Mouse (Mus musculus): ENCODE measurements around the gene Dscaml1. TPM values are rescaled to one million over a fixed set of nuclear protein-coding genes. Genes with fewer than 3 reads are reported as not detected.

Gene Dscaml1
- polyA plus RNA-seq, 1 experiment from 2014 or later: 2.3 TPM

DNA sequence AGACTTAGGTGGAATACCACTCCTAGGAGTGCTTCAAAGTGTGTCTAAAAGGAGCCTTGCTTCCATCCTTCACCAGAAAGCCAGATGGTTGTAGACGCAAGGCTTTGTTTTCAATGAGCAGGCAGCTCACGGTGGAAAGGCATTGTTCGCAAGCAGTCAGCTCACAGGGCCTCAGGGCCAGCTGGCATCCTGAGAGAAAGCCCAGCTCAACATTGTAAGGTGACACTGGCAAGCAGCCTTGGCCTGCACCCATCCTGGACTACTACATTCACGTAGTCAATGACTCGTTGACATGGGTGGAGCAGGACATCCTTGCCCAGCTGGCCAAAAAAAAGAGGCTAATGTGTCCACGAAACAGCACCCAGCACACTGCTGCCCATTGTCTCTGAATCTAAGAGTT lies 134.6 kb downstream of the Dscaml1 start:
- Histone ChIP-seq H3K9me3 (replicated peaks) (no peaks in the 10 kb centered on the region), H3K27me3 (no peaks in the 10 kb centered on the region), H3K4me3 (no peak overlapping the region), H3K27ac (no peak overlapping the region), H3K36me3 (no peaks in the 10 kb centered on the region), H3K4me1 (0 out of 2 replicates have a peak, but pooled peaks cover 1% of the 10 kb centered on the region), H3K9ac (no peak overlapping the region), H3K4me2 (replicated peaks) (no peak overlapping the region)
- WGBS: 52% methylated on average over 6 of the region's 6 CpGs
- no peak for ATAC-seq (ENCODE audit: low FRiP score)

DNA sequence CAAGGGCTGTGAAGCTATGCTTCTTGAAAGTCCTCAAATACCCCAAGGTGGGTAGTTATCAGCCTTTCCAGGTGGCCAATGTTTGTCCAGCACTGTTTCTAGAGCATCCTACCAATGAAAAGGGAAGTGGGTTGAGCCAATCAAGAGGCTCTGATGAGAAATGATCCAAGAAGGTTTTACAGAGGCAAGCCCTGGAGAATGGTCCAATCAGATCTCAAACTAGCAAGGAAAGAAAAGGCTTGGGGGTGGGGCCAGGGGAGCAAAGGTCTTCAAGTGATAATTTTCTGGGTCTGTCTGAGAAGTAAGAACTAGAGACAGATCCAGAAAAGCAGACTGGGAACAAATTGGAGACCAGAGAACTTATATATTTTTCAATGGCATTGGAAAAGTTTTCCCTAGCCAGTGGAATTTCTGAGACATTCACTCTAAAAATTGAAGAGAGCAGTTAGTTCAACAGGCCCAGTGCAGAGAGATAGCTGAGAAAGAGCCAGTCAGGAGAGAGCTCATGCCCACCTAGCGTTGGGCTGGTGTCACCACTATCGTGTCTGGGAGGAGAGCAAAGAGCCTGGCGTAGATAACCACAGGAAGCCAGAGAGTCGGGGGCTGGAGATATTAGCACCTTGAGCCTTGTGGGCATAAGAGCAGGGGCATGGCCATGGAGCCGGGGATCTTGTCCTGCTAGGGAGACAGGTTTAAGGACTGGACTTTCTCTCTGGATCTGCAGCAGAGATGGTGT lies 140.6 kb downstream of the Dscaml1 start:
- no peaks in the 10 kb centered on the region for H3K4me1 ChIP-seq
- no peaks in the 10 kb centered on the region; the same call in 1 of the 2 replicates for H3K27me3 ChIP-seq
- WGBS: 90% methylated on average over 5 of the region's 5 CpGs
- no peak for ATAC-seq (ENCODE audit: low FRiP score)
- no peak overlapping the region for H3K27ac ChIP-seq
- H3K4me3 ChIP-seq: no peak overlapping the region
- no peaks in the 10 kb centered on the region for H3K36me3 ChIP-seq
- no peak overlapping the region for H3K4me2 ChIP-seq (replicated peaks)
- H3K9ac ChIP-seq: no peak overlapping the region
- H3K9me3 ChIP-seq (replicated peaks): no peaks in the 10 kb centered on the region

GRCm38 (mm10) chr9:45569680-45570079 lies 143.3 kb downstream of the Dscaml1 start:
- H3K36me3 ChIP-seq: no peaks in the 10 kb centered on the region
- no peak overlapping the region for H3K4me2 ChIP-seq (replicated peaks)
- H3K27me3 ChIP-seq: no peaks in the 10 kb centered on the region; the same call in 1 of the 2 replicates
- H3K27ac ChIP-seq: no peak overlapping the region
- no peak overlapping the region for H3K4me3 ChIP-seq
- ATAC-seq (ENCODE audit: low FRiP score): no peak
- H3K4me1 ChIP-seq: peaks cover 8% of the 10 kb centered on the region; the same call in 1 of the 2 replicates
- WGBS: 73% methylated on average over 3 of the region's 3 CpGs
- no peak overlapping the region for H3K9ac ChIP-seq
- no peaks in the 10 kb centered on the region for H3K9me3 ChIP-seq (replicated peaks)

DNA sequence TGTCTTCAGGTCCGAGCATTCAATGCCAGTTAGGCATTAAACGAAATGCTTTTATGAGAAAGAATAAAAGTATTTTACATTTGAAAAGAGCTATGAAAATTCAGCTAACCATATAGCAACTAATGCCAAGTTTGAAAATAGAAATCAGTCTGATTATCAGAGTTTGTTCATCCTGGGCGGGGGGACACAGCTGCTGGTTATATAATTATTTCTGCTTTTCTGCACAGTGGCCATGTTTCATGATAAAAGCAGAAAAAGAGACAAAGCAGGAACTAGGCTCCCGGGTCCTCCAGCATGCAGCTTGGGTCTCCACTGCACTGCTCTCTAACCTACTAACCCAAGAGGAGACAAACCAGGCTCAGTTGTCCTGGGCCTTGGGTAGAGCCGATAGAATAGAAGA lies 143.9 kb downstream of the Dscaml1 start:
- Histone ChIP-seq H3K9me3 (replicated peaks) (no peaks in the 10 kb centered on the region), H3K27ac (no peak overlapping the region), H3K4me2 (replicated peaks) (no peak overlapping the region), H3K9ac (no peak overlapping the region), H3K4me3 (no peak overlapping the region), H3K4me1 (peaks cover 8% of the 10 kb centered on the region; the same call in 1 of the 2 replicates), H3K36me3 (no peaks in the 10 kb centered on the region), H3K27me3 (no peaks in the 10 kb centered on the region; the same call in 1 of the 2 replicates)
- 81% methylated on average over 5 of the region's 5 CpGs for WGBS
- no peak for ATAC-seq (ENCODE audit: low FRiP score)

DNA sequence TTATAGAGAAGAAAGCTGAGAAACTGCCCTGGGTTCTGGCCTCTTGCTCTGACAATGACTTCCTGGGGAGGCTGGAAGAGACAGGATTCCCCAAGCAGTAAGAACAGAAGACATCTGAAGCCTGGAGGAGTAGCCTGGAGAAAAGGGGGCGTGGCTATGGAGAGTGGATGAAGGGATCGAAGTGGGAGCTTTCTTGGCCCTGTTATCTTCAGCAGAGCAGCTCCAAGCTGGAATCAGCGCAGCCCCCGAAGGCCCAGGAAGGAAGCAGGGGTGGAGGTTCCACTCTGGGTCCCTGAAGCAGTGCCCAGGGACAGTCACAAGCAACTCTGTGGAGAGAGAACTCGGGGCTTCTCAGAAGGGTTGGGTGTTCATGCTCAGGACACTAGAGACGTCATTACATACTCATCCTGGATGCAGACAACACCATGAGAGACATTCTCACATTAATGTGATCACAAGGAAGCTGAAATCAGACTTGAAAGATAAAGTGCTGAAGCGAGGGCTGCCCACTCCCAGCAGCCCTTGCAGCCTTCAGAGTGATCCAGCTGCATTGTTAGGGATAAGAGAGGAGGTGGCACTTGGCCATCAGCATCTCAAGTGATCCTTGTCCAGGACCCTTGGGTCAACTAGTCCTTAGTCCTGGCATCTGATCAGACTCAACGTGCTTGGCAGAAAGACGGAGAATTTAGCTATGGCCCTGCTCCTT lies 146.5 kb downstream of the Dscaml1 start:
- WGBS: 46% methylated on average over 9 of the region's 9 CpGs
- Histone ChIP-seq H3K4me1 (peaks cover 8% of the 10 kb centered on the region; the same call in 1 of the 2 replicates), H3K9me3 (replicated peaks) (no peaks in the 10 kb centered on the region), H3K4me2 (replicated peaks) (no peak overlapping the region), H3K27me3 (no peaks in the 10 kb centered on the region), H3K27ac (no peak overlapping the region), H3K9ac (no peak overlapping the region), H3K36me3 (no peaks in the 10 kb centered on the region), H3K4me3 (no peak overlapping the region)
- ATAC-seq (ENCODE audit: low FRiP score): no peak

- H3K4me1 ChIP-seq: peaks cover 8% of the 10 kb centered on the region; the same call in 1 of the 2 replicates
- no peak overlapping the region for H3K27ac ChIP-seq
- H3K36me3 ChIP-seq: no peaks in the 10 kb centered on the region
- no peaks in the 10 kb centered on the region for H3K27me3 ChIP-seq
- ATAC-seq (ENCODE audit: low FRiP score): no peak
- no peaks in the 10 kb centered on the region for H3K9me3 ChIP-seq (replicated peaks)
- H3K4me3 ChIP-seq: no peak overlapping the region
- no peak overlapping the region for H3K9ac ChIP-seq
- no peak overlapping the region for H3K4me2 ChIP-seq (replicated peaks)
These were observed 147.0 kb downstream of the Dscaml1 start for GRCm38 (mm10) chr9:45573493-45573815.

DNA sequence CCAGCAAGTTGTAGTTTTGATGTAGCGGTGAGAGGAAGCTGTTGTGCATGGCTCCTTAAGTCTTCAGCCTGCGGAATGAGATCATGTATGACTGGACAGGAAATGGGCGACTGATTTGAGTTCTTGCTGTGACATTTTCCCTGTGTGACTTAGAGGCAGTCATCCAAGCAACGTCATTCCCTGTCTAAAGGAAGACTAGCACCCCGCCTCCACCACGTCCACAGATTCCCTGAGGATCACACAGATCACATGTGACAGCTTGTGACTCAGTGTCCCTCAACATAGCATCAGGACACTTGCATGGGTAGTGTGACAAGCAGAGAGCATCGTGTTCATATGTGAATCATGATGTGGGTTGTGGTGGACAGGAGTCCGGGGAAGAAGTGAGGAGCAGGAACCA lies 147.6 kb downstream of the Dscaml1 start:
- Histone ChIP-seq H3K4me1 (peaks cover 8% of the 10 kb centered on the region; the same call in 1 of the 2 replicates), H3K9ac (no peak overlapping the region), H3K9me3 (replicated peaks) (no peaks in the 10 kb centered on the region), H3K4me3 (no peak overlapping the region), H3K27ac (no peak overlapping the region), H3K27me3 (no peaks in the 10 kb centered on the region), H3K36me3 (no peaks in the 10 kb centered on the region), H3K4me2 (replicated peaks) (no peak overlapping the region)
- WGBS: 87% methylated on average over 8 of the region's 8 CpGs
- no peak for ATAC-seq (ENCODE audit: low FRiP score)

- ATAC-seq (ENCODE audit: low FRiP score): no peak
- H3K27me3 ChIP-seq: no peaks in the 10 kb centered on the region
- no peak overlapping the region for H3K27ac ChIP-seq
- no peaks in the 10 kb centered on the region for H3K4me1 ChIP-seq
- H3K4me3 ChIP-seq: no peak overlapping the region
- H3K9me3 ChIP-seq (replicated peaks): no peaks in the 10 kb centered on the region
- 83% methylated on average over 16 of the region's 16 CpGs for WGBS
- H3K4me2 ChIP-seq (replicated peaks): no peak overlapping the region
- H3K36me3 ChIP-seq: no peaks in the 10 kb centered on the region
- no peak overlapping the region for H3K9ac ChIP-seq
These were observed 153.8 kb downstream of the Dscaml1 start for GRCm38 (mm10) chr9:45580069-45580795.

DNA sequence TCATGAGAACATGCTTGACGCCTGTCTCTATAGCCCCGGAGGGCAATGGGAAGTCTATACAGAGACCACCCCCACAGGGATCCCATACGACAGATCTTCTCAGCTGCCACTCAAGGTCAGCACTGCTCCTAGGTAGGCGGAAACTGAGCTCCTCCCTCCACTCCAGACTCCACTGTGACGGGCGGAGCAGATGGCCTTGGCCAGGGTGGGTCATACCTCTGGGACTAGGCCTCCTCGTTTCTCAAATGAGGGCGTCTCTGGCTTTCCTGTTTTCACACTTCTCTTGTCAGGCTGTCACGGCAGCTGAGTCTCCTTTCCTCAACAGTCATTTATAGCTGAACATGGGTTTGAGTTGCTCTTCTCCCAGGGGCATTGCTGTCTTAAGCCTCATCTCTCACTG lies 160.0 kb downstream of the Dscaml1 start:
- Histone ChIP-seq H3K36me3 (no peaks in the 10 kb centered on the region), H3K9me3 (replicated peaks) (no peaks in the 10 kb centered on the region), H3K27me3 (no peaks in the 10 kb centered on the region), H3K27ac (no peak overlapping the region), H3K9ac (no peak overlapping the region), H3K4me1 (peaks cover 4% of the 10 kb centered on the region; the same call in 1 of the 2 replicates), H3K4me2 (replicated peaks) (no peak overlapping the region), H3K4me3 (no peak overlapping the region)
- WGBS: 51% methylated on average over 9 of the region's 9 CpGs
- ATAC-seq (ENCODE audit: low FRiP score): peak; percentile 63

DNA sequence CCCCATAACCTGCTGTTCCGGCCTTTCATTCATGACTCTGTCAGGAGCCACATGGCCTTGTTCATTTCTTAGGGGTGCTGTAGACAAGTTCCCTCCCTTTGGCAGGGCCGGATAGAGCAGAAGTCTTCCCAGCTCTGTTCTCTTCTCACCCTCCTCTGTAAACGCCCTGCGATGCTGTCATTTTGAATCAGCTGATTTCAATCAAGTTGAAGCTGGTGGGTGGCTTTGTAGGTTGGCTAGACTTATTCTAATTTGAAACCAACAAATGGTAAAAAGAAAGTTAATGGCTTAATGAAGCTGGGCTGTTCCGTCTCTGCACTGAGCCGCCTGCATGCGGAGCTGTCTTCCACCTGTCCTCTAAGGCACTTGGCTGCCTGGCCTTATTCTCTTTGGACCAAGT lies 161.3 kb downstream of the Dscaml1 start:
- no peak overlapping the region for H3K9ac ChIP-seq
- H3K9me3 ChIP-seq (replicated peaks): no peaks in the 10 kb centered on the region
- no peak overlapping the region for H3K27ac ChIP-seq
- ATAC-seq (ENCODE audit: low FRiP score): no peak
- no peaks in the 10 kb centered on the region for H3K36me3 ChIP-seq
- no peak overlapping the region for H3K4me3 ChIP-seq
- WGBS: 67% methylated on average over 7 of the region's 7 CpGs
- peaks cover 4% of the 10 kb centered on the region; the same call in 1 of the 2 replicates for H3K4me1 ChIP-seq
- no peak overlapping the region for H3K4me2 ChIP-seq (replicated peaks)
- no peaks in the 10 kb centered on the region for H3K27me3 ChIP-seq

GRCm38 (mm10) chr9:45589867-45590266 lies 163.4 kb downstream of the Dscaml1 start:
- H3K4me1 ChIP-seq: peaks cover 4% of the 10 kb centered on the region; the same call in 1 of the 2 replicates
- no peaks in the 10 kb centered on the region for H3K27me3 ChIP-seq
- WGBS: 72% methylated on average over 3 of the region's 3 CpGs
- no peak overlapping the region for H3K9ac ChIP-seq
- no peaks in the 10 kb centered on the region for H3K36me3 ChIP-seq
- no peak overlapping the region for H3K4me2 ChIP-seq (replicated peaks)
- ATAC-seq (ENCODE audit: low FRiP score): no peak
- no peaks in the 10 kb centered on the region for H3K9me3 ChIP-seq (replicated peaks)
- no peak overlapping the region for H3K27ac ChIP-seq
- no peak overlapping the region for H3K4me3 ChIP-seq

- Histone ChIP-seq H3K4me2 (replicated peaks) (no peak overlapping the region), H3K9me3 (replicated peaks) (no peaks in the 10 kb centered on the region), H3K27ac (no peak overlapping the region), H3K4me3 (no peak overlapping the region), H3K36me3 (no peaks in the 10 kb centered on the region), H3K27me3 (no peaks in the 10 kb centered on the region), H3K9ac (no peak overlapping the region), H3K4me1 (peaks cover 4% of the 10 kb centered on the region; the same call in 1 of the 2 replicates)
- no peak for ATAC-seq (ENCODE audit: low FRiP score)
- WGBS: 89% methylated on average over 2 of the region's 2 CpGs
These were observed 164.6 kb downstream of the Dscaml1 start for GRCm38 (mm10) chr9:45591061-45591460.

All from hindbrain, embryonic 12.5 days (tissue).